Mouse (Mus musculus) 416B (cell line): ENCODE measurements around the gene Usp12.

Source experiments
- DNase-seq: peaks from one replicate; pipeline ENCODE4 v3.0.0; 2011; ENCODE audit warnings: low read depth

Usp12 gene

GRCm38 (mm10) chr5:146794853-146795252, at the start of gene Usp12:
Usp12 (minus strand) TSS chr5:146795006.
- peak; percentile 93 for DNase-seq

DNA sequence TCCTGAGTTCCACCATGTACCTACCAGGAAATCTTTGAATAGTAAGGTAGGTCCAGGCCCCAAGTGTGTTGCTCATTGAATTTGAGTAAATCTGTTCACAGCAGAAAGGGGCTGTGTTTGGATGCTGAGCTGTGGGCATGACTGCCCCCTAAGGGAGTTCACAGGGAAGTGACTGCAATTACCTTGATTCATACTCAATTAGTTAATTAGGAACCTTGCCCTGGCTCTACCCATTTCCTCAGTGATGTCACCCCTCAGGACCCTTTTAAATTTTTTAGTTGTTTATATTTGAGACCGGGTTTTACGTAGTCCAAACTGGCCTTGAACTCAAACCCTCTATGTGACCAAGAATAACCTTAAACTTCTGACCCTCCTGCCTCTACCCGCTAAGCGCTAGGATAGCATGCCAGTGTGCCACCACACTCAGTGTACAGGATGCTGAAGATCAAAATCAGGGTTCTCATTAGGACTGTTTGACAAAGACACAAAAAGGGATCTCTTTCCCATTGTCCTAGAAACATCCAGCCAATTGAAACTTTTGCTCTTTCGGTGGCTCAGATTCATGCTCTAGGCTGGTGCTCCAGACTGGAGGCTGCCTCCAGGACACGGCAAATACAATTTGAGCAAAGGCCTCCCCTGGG, 49.6 kb upstream of the Usp12 start:
- DNase-seq: peak; percentile 57

- no peak for DNase-seq
Measured at GRCm38 (mm10) chr5:146841996-146842395, 47.2 kb upstream of the Usp12 start.

DNA sequence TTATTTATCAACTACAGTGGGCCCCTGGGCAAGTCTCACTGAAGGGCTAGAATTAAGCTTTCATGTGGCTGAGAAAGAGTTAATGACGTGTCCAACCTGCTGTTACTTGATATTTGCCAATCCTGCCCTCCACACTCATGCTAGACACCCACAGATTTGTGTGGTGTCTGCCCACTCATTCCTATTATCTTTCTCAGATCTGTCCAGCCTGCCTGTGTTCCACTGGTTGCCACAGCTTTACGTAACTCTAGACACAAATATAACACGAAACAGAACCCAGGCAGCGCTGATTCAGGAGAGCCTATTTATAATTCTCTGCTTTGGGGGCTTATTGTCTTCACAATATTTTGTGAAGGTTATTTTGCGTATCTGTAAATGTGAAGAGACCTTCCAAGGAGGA, 46.5 kb upstream of the Usp12 start:
- peak; percentile 52 for DNase-seq

DNA sequence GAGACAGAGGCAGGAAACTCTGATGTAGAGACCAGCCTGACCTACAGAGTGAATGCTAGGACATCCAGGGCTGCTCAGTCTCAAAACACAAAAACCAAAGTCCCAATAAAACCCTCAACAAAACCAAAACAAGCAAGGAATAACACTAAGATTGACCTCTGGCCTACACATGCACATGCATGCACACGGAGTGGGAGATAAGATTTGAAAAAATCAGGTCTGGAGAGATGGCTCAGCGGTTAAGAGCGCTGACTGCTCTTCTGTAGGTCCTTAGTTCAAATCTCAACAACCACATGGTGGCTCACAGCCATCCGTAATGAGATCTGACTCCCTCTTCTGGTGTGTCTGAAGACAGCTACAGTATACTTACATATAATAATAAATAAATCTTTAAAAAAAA, 45.6 kb upstream of the Usp12 start:
- no peak for DNase-seq

DNA sequence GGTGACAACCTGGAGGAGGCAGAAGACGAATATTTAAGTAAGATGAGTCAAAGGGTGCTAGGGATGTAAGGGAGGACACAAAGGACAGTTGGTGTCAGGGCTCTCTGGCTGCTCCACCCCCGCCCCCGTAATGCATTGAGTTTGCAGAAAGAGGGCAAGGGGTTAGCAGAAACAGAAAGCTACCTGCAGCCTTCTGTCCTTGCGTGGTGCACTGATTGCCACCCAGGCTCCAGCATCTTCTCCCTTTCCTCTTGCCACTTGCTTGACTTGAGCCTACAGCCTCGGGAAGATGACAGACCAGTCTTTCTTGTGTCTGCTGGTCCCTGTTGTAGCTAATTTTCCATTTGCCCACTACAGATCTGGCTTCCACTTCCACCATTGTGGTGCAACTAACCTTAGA, 45.0 kb upstream of the Usp12 start:
- no peak for DNase-seq

- no peak for DNase-seq
Measured at GRCm38 (mm10) chr5:146838836-146839648, 44.2 kb upstream of the Usp12 start.

DNA sequence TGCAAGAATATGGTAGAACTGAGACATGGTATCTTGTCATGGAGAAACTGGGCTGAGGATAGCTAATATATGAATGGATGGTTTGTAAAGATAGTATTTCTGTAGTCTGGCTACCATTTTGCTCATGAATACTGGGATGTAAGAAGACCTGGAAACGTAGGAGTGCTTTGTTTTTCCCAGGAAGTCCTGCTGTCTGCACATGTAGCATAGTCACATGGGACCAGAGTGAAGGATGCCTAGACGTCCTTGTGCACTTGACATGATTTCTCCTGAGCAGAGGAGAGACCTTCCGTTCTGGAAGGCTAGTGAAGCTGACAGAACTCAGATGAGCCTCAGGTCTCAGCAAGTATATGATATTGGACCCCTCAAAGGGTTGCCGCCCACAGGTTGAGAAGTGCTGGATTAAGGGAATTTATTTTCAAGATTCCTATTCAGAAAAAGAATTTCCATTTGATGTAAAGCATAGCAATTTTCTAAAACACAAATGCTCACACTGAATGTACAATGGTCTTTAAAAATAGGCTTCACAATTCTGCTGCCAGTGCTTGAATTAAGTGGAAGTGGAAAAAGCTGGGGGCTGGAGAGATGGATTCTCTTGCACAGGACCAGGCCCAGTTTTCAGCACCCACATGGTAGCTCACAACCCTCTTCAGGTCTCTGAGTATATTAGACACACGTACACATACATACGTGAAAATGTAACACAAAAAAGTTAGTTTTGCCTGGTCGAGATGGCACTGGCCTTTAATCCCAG, 43.3 kb upstream of the Usp12 start:
- DNase-seq: no peak

GRCm38 (mm10) chr5:146834959-146835358, 40.2 kb upstream of the Usp12 start:
- DNase-seq: no peak

- no peak for DNase-seq
Measured at GRCm38 (mm10) chr5:146833673-146834201, 38.9 kb upstream of the Usp12 start.

DNA sequence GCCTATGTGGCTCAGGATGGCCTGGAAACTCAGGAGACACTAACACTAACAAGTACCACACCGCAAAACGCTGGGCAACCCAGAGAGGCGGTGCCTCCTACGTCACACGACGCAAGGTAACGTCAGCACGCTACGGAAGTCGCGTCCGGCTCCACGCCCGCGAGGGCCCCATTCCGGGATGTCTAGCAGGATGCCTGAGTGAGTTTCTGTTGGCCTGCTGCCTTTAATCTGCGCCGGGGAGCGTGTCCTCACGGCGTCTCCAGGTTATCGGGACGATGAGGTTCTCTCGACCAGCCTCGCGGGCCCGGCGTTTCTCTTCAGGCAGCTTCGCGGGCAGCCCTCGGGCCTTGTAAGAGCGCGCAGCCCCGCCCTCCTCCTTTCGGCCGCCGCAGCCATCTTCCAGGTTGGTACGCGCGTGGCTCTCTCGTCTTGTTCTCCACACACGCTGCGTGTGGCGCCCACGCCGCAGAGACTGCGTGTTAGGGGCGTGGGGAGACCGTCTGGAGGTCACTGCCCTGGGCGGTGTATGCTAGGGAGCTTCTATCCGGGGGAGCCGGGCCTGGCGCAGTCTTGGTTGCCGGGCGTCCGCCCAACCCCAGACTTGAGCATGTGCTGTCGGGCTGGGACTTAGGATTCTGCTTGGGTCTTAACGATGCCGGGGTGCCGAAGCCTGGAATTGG, 38.1 kb upstream of the Usp12 start, which contains the start of gene Rpl21:
Gene Rpl21 (plus strand): TSS at position 122 of the 680 bp plus-strand sequence.
- peak; percentile 97 for DNase-seq

- no peak for DNase-seq
Measured at GRCm38 (mm10) chr5:146832435-146832768, 37.6 kb upstream of the Usp12 start.

DNA sequence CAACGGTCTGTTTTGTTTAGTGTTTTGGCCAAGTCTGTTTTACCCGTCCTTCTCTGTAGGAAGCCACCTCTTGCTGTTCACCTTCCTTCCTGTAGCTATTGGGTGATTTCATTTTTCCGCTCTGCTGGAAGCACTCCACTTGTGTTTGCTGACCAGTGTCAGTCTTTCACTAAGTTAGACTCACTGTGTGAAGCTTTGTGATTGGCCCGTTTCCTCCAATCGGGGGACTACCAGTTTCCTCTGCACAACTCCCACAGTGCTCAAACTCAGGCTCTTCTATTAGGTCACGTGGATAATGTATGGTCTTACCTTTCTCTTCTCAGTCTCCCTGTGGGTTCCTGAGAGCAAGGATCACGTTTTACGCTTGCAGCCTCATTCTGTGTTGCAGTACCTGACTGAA, 34.7 kb upstream of the Usp12 start:
- peak; percentile 93 for DNase-seq

DNA sequence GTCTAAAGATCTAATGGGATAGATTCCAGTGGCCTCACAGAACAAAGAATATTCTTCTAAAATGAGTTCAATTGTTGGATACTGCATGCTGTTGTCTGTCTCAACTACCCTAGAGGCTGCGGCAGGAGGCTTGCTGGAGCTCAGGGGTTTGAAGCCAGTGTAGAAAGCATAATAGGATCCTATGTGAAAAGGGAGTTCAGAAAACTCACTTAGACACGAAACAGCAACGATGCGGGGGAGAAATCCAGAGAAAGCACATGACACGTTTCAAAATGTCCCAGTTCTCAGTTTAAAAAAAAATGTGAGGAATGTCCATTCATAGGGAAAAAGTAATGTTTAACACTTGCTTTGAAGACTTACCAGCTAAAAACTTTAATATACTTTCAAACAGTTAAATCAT, 28.2 kb upstream of the Usp12 start:
- DNase-seq: no peak

GRCm38 (mm10) chr5:146818906-146819623, 24.3 kb upstream of the Usp12 start:
- no peak for DNase-seq

GRCm38 (mm10) chr5:146817583-146817982, 22.8 kb upstream of the Usp12 start:
- DNase-seq: no peak

- DNase-seq: peak; percentile 87
Measured at GRCm38 (mm10) chr5:146815394-146815793, 20.6 kb upstream of the Usp12 start.

DNA sequence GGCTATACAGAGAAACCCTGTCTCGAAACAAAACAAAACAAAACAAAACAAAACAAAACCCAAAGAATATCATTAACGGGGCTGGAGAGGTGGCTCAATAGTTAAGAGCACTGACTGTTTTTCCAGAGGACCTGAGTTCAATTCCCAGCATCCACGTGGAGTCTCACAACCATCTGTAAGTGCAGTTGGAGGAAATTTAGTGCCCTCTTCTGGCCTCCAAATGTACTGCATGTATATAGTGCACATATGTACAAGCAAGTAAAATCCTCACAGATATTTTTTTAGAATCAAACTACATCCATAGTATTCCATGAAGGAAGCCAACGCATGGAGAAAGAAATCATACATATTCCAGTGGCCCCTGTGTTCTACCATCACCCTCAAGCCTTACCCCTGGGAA, 18.6 kb upstream of the Usp12 start:
- DNase-seq: no peak

DNA sequence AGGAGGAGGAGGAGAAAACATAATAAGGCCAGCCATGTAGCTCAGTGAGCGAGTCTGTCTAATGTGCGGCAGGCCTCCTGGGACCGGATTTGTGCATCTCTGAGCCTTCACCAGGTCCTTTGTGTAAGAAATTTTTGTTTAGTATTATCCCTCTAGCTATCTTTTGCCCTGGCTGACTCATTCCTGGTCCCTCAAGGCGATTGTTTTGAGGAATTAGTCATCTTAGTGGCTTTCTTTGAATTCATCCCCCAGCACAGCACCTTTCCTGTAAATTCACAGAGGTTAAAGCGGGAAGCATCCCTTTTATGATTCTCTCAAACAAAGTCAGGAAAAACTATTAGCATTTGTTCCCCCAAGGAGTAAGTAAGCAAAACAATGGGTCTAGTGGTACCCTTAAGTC, 18.1 kb upstream of the Usp12 start:
- no peak for DNase-seq

- DNase-seq: no peak
Measured at GRCm38 (mm10) chr5:146809951-146810350, 15.1 kb upstream of the Usp12 start.

DNA sequence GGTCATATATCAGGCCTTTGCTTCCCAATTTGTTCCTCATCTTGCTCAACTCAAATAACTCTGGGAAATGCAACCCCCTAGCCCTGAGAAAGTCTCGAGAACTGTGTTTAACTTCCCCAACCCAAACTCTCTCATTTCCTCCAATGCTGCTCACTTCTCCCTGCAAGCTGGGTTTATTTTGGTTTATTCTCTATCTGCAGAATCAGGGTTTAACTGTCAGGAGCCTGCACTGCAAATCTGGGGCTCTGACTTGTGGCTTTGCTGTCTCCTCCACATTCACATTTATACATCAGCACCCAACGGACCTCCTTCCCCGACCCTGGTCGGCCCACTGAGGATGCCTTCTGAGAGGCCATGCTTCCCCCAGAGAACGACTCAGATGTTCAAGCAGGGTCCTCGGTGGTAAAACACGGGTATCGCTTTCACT, 11.2 kb upstream of the Usp12 start:
- DNase-seq: no peak
